Mouse (Mus musculus) forebrain, embryonic 14.5 days (tissue): ENCODE results near the gene Gm44579. TPM values are rescaled to one million over a fixed set of nuclear protein-coding genes. Genes with fewer than 3 reads are reported as not detected.

Experiments used
- ATAC-seq: fragments of 200-750 bp; cut with Nextera tagmentation; 2 replicates; pipeline ENCODE4 v1.8.0; 2017; ENCODE audit warnings: mild to moderate bottlenecking, moderate library complexity
- DNase-seq: peaks from one replicate; pipeline ENCODE4 v3.0.0-alpha.2; 2015; ENCODE audit warnings: low spot score
- H3K27ac ChIP-seq: fragments of 300-500 bp; sonication (generic); 2 replicates; pipeline ENCODE4 v1.5.1; 2014; ENCODE audit warnings: low read depth, mild to moderate bottlenecking, control low read depth, low read length, moderate library complexity
- H3K27me3 ChIP-seq: fragments of 300-500 bp; sonication (generic); replicated peaks from 2 replicates; pipeline ENCODE4 v1.6.1; 2014; ENCODE audit warnings: low read length, control low read depth, mixed read lengths; ENCODE audit not compliant: control insufficient read depth, insufficient read depth
- H3K36me3 ChIP-seq: fragments of 300-500 bp; sonication (generic); 2 replicates; pipeline ENCODE4 v1.6.1; 2014; ENCODE audit warnings: low read length, control low read depth; ENCODE audit not compliant: control insufficient read depth, insufficient read depth
- H3K4me1 ChIP-seq: fragments of 300-500 bp; sonication (generic); 2 replicates; pipeline ENCODE4 v1.6.1; 2014; ENCODE audit warnings: antibody characterized with exemption, low read length, control low read depth; ENCODE audit not compliant: control insufficient read depth, insufficient read depth
- H3K4me2 ChIP-seq: fragments of 300-500 bp; sonication (generic); 2 replicates; pipeline ENCODE4 v1.6.1; 2014; ENCODE audit warnings: mild to moderate bottlenecking, control low read depth, low read length
- H3K4me3 ChIP-seq: fragments of 300-500 bp; sonication (generic); 2 replicates; pipeline ENCODE4 v1.5.1; 2014; ENCODE audit warnings: low read depth, low read length, control low read depth
- H3K9ac ChIP-seq: fragments of 300-500 bp; sonication (generic); 2 replicates; pipeline ENCODE4 v1.6.1; 2014; ENCODE audit warnings: mild to moderate bottlenecking, low read length, control low read depth, moderate library complexity
- H3K9me3 ChIP-seq: fragments of 300-500 bp; sonication (generic); replicated peaks from 2 replicates; pipeline ENCODE4 v1.6.1; 2016; ENCODE audit warnings: low read length, control low read depth, mixed read lengths; ENCODE audit not compliant: control insufficient read depth
- WGBS: fragments of 180-500 bp; shearing (Covaris S2); extraction: QIAGEN DNeasy Blood & Tissue Kit; methylation state at CpG from one replicate; pipeline ENCODE4 v1.1.7; 2014; 5-methylcytosine and 5-hydroxymethylcytosine counted together
- polyA plus RNA-seq: library from polyadenylated mRNA; unstranded; fragments of >200 nt; fragmentation: Nextera tagmentation; extraction: Ambion mirVana; gene quantifications from 2 replicates; pipeline ENCODE4 v1.2.1, GENCODE M21; 2014

Gm44579 gene
- polyA plus RNA-seq, 1 experiment from 2014 or later: not detected

- H3K9me3 ChIP-seq: no peaks in the 10 kb centered on the region
- H3K9ac ChIP-seq: no peak overlapping the region
- WGBS: 49% methylated on average over 7 of the region's 7 CpGs
- DNase-seq (no peak), ATAC-seq (no peak)
- H3K4me1 ChIP-seq: no peaks in the 10 kb centered on the region
- H3K27ac ChIP-seq: no peak overlapping the region
- H3K4me2 ChIP-seq: no peak overlapping the region
- no peaks in the 10 kb centered on the region for H3K27me3 ChIP-seq
- H3K36me3 ChIP-seq: no peaks in the 10 kb centered on the region
- no peak overlapping the region for H3K4me3 ChIP-seq
Measured at GRCm38 (mm10) chr15:98152916-98153315, 67.9 kb downstream of the Gm44579 start.

- Histone ChIP-seq H3K4me1 (peaks cover 8% of the 10 kb centered on the region; the same call in 1 of the 2 replicates), H3K27ac (no peak overlapping the region), H3K36me3 (no peaks in the 10 kb centered on the region), H3K4me2 (no peak overlapping the region), H3K9ac (no peak overlapping the region), H3K27me3 (no peaks in the 10 kb centered on the region), H3K4me3 (no peak overlapping the region), H3K9me3 (no peaks in the 10 kb centered on the region)
- ATAC-seq (no peak), DNase-seq (no peak)
- WGBS: 81% methylated on average over 10 of the region's 10 CpGs
Measured at GRCm38 (mm10) chr15:98149166-98149602, 71.6 kb downstream of the Gm44579 start.

GRCm38 (mm10) chr15:98148356-98148755 lies 72.4 kb downstream of the Gm44579 start:
- Histone ChIP-seq H3K4me1 (peaks cover 8% of the 10 kb centered on the region; the same call in 1 of the 2 replicates), H3K27ac (no peak overlapping the region), H3K4me3 (no peak overlapping the region), H3K9me3 (no peaks in the 10 kb centered on the region), H3K4me2 (no peak overlapping the region), H3K36me3 (no peaks in the 10 kb centered on the region), H3K9ac (no peak overlapping the region), H3K27me3 (no peaks in the 10 kb centered on the region)
- WGBS: 93% methylated on average over 3 of the region's 3 CpGs
- ATAC-seq (no peak), DNase-seq (no peak)

GRCm38 (mm10) chr15:98145559-98146181 lies 75.1 kb downstream of the Gm44579 start:
- H3K4me3 ChIP-seq: peak overlapping the region; percentile 97
- H3K9ac ChIP-seq: peak overlapping the region; percentile 95
- peak overlapping the region; percentile 96 for H3K4me2 ChIP-seq
- H3K4me1 ChIP-seq: peaks cover 8% of the 10 kb centered on the region; the same call in 1 of the 2 replicates
- under 1% methylated on average over 38 of the region's 38 CpGs for WGBS
- H3K27me3 ChIP-seq: no peaks in the 10 kb centered on the region
- ATAC-seq (peak; percentile 98), DNase-seq (peak; percentile 96)
- peaks cover 19% of the 10 kb centered on the region for H3K36me3 ChIP-seq
- no peaks in the 10 kb centered on the region for H3K9me3 ChIP-seq
- peak overlapping the region; percentile 58; the same call in 1 of the 2 replicates for H3K27ac ChIP-seq

GRCm38 (mm10) chr15:98144861-98145507 lies 75.8 kb downstream of the Gm44579 start:
- WGBS: under 1% methylated on average over 34 of the region's 36 CpGs
- peak overlapping the region; percentile 96 for H3K4me2 ChIP-seq
- H3K36me3 ChIP-seq: peaks cover 24% of the 10 kb centered on the region
- H3K27ac ChIP-seq: peak overlapping the region; percentile 58; the same call in 1 of the 2 replicates
- ATAC-seq (no peak; the same call in none of the 2 replicates), DNase-seq (no peak)
- no peaks in the 10 kb centered on the region for H3K9me3 ChIP-seq
- H3K4me1 ChIP-seq: peaks cover 8% of the 10 kb centered on the region; the same call in 1 of the 2 replicates
- H3K27me3 ChIP-seq: no peaks in the 10 kb centered on the region
- H3K9ac ChIP-seq: peak overlapping the region; percentile 95
- peak overlapping the region; percentile 97 for H3K4me3 ChIP-seq

- ATAC-seq (no peak), DNase-seq (no peak)
- no peak overlapping the region for H3K4me2 ChIP-seq
- peaks cover 8% of the 10 kb centered on the region; the same call in 1 of the 2 replicates for H3K4me1 ChIP-seq
- no peaks in the 10 kb centered on the region for H3K9me3 ChIP-seq
- no peak overlapping the region for H3K9ac ChIP-seq
- H3K27me3 ChIP-seq: no peaks in the 10 kb centered on the region
- no peak overlapping the region for H3K27ac ChIP-seq
- H3K4me3 ChIP-seq: no peak overlapping the region
- WGBS: 81% methylated on average over 9 of the region's 10 CpGs
- peaks cover 44% of the 10 kb centered on the region for H3K36me3 ChIP-seq
Measured at GRCm38 (mm10) chr15:98142515-98142914, 78.3 kb downstream of the Gm44579 start.

GRCm38 (mm10) chr15:98140809-98141208 lies 80.0 kb downstream of the Gm44579 start:
- no peak overlapping the region for H3K4me2 ChIP-seq
- H3K9ac ChIP-seq: no peak overlapping the region
- H3K27me3 ChIP-seq: no peaks in the 10 kb centered on the region
- WGBS: 94% methylated on average over 5 of the region's 5 CpGs
- no peaks in the 10 kb centered on the region for H3K9me3 ChIP-seq
- no peak overlapping the region for H3K4me3 ChIP-seq
- peaks cover 8% of the 10 kb centered on the region; the same call in 1 of the 2 replicates for H3K4me1 ChIP-seq
- DNase-seq (no peak), ATAC-seq (no peak)
- peaks cover 61% of the 10 kb centered on the region for H3K36me3 ChIP-seq
- no peak overlapping the region for H3K27ac ChIP-seq

GRCm38 (mm10) chr15:98139763-98140162 lies 81.0 kb downstream of the Gm44579 start:
- peaks cover 5% of the 10 kb centered on the region; the same call in 1 of the 2 replicates for H3K4me1 ChIP-seq
- no peak overlapping the region for H3K9ac ChIP-seq
- H3K4me3 ChIP-seq: no peak overlapping the region
- no peaks in the 10 kb centered on the region for H3K9me3 ChIP-seq
- H3K27me3 ChIP-seq: no peaks in the 10 kb centered on the region
- H3K4me2 ChIP-seq: no peak overlapping the region
- DNase-seq (no peak), ATAC-seq (no peak)
- 82% methylated on average over 7 of the region's 7 CpGs for WGBS
- H3K27ac ChIP-seq: no peak overlapping the region
- peaks cover 71% of the 10 kb centered on the region for H3K36me3 ChIP-seq

GRCm38 (mm10) chr15:98136871-98137270 lies 83.9 kb downstream of the Gm44579 start:
- no peak overlapping the region for H3K9ac ChIP-seq
- peaks cover 91% of the 10 kb centered on the region for H3K36me3 ChIP-seq
- 93% methylated on average over 9 of the region's 9 CpGs for WGBS
- ATAC-seq: no peak
- H3K4me2 ChIP-seq: no peak overlapping the region
- H3K27ac ChIP-seq: no peak overlapping the region
- no peaks in the 10 kb centered on the region for H3K4me1 ChIP-seq
- no peaks in the 10 kb centered on the region for H3K27me3 ChIP-seq
- no peak for DNase-seq
- no peak overlapping the region for H3K4me3 ChIP-seq
- no peaks in the 10 kb centered on the region for H3K9me3 ChIP-seq
